Mouse (Mus musculus) small intestine, adult 2 months (tissue): ENCODE results near the gene Slc2a13.

Experiments
- CTCF ChIP-seq: fragments of 200-500 bp; IDR thresholded peaks from 2 replicates; pipeline ENCODE4 v1.5.1; 2012; ENCODE audit warnings: low read depth, mild to moderate bottlenecking, control low read depth, inconsistent platforms, low read length, moderate library complexity, mixed read lengths; ENCODE audit not compliant: insufficient replicate concordance, insufficient read length; ENCODE audit errors: extremely low read depth
- POLR2A ChIP-seq: fragments of 200-500 bp; IDR thresholded peaks from 2 replicates; pipeline ENCODE4 v1.6.1; 2012; ENCODE audit warnings: low read depth, mild to moderate bottlenecking, control low read depth, inconsistent platforms, low read length, moderate library complexity

DNA sequence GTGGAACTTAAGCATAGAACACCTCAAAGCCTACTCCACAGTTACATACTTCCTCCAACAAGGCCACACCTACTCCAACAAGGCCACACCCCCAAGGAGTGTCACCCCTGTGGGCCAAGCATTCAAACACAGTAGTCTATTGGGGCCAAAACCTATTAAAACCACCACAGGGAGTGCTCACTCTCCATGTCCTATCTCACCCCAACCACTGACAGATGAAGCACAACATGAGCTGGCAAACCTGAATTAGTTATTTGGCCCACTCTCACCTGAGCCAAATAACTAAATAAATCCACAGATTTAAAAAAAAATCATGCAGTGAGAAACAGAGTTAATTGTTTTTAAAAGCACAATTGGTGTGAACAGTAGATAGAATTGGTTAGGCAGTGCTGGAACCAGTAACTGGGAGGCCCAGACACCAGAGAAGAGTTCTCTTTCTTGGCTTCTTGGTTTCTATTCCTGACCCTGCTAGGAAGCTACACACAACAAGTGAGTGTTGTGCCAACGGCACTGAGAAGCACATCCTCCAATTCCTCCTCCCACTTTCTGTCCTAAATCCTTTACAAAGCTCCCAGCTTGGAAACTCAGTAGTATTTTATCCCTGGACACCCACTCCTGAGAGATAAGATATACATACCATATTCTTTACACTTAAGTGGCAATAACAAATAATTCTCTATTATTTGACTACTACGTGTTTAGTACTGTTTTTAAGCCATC is 99.2 kb downstream of the Slc2a13 start:
- TF ChIP-seq CTCF (no peak), POLR2A (no peak)
